Mouse (Mus musculus): Measurements from ENCODE around the gene Chrnb2.

Chrnb2 gene

GRCm38 (mm10) chr3:89704064-89704463 lies 60.4 kb downstream of the Chrnb2 start:
- DNase-seq: no peak

DNA sequence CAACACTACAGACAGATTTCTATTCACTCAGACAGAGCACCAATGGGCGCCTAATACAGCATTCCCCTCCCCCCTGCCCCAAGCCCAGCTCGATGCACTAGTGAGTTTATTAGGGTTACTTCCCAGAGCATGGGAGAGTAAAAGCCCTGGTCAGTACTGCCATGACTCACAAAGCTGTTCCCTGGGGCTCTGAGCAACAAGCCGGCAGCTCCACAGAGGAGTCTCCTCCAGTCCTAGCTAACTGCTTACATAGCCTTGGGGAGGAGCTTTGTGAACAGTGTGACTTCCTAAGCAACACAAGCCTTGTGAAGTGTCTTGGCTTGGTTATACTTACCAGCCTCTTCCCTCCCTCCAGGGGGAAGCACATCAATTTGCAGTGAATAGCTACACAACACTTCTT lies 60.8 kb downstream of the Chrnb2 start:
- no peak for DNase-seq

GRCm38 (mm10) chr3:89700461-89700860 lies 64.0 kb downstream of the Chrnb2 start:
- no peak for DNase-seq

GRCm38 (mm10) chr3:89698958-89699357 lies 65.5 kb downstream of the Chrnb2 start:
- no peak for DNase-seq
